Mouse (Mus musculus): ENCODE measurements at regions not wholly inside any gene's neighbourhood (a gene's known extent, or its start where the extent isn't known, plus 50 kb on each side); places are given as distances from the start of the nearest gene placed in this dataset.

DNA sequence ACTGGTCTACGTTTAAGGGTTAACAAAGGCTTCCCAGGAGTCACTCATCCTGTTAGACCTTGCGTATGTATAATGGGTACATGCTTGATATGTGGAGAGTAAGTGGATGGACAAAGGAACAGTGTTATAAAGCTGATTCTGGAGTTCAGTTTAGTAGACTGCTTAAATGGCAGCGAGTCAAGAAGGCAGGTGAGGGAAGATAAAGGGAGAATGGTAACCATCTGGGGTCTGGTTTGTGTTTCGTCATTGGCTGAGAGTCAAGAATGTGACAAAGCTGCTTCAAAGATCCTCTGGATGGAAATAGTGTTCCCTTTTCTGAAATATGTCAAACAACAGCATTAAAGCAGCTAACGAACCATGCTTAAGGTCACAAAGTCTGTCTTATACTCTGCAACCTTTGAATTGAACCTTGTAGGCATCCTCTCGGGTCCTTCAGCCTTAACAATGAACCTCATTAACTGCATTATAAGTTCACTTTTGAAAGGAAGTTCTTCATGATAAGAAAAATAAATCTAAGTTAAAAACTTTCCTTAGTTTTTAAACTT, 286.9 kb upstream of the 4930452B06Rik start:
- no peak for DNase-seq (ENCODE audit: low spot score in 2 of 2)

DNA sequence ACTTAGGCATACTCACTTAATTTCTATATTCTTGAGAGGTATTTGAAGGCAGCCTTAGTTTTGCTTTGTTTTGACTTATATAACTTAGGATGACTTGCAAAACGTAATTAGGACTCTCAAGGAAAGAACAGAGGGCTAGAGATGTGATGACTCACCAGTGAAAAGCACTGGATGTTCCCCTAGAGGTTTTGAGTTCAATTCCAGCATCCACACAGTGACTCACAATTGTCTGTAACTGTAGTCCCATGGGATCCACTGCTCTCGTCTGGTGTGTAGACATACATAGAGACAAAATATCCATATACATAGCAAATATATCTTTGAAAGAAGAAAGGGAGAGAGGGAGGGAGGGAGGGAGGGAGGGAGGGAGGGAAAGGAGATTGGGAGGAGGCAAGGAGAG, 282.7 kb upstream of the 4930452B06Rik start:
- no peak for DNase-seq (ENCODE audit: low spot score in 2 of 2)

DNA sequence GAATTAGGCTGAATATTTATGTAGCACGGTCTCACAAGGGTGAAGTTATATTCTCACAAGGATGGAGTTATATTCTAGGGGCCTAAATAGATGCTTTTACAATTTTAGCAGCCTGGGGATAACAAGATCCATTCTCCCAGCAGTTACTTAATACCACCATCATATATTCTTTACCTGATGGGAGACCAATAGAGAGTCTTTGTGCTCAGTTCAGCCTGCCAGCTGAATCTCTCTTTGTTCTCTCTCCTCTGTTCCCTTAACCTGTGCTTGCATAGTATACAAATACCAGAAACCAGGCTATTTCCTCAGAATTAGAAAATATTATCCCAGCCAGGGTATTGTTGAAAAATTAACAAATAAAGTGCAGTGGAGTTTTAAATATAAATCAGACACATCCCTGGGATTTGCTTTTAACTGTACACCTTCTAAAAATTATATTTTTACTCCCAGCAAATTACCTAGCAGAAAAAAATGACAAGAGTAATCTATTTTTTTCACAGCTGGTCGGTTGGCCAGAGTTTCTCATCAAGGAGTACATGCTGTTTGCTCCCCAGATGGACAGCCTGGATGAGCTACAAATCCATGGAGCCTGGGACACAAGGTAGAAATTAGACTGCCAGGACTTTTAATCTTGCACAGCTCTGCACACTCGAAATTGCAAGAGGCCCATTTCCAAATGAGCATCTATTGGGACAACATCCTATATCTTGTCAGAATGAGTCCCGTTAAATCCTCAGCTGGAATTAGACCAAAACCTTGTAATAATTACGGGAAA, 281.0 kb upstream of the 4930452B06Rik start:
- DNase-seq (ENCODE audit: low spot score in 2 of 2), result no peak

DNA sequence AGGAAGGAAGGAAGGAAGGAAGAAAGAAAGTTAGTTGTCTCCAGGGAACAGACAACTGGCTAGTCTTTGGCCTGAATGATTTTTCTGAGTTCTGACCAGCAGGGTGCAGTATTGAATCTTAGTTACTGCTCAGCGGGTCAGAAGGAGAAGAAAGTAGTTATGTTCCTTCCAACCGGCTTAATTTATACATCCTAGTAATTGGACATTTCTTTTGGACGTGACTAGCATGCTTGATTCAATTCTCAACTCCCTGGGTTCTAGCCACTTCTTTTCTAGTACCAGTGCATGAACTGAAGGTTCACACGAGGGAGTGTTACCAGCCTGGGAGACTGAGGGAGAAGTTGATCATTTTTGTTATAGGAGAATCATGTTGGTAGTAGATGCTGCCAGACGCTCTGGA, 269.1 kb upstream of the 4930452B06Rik start:
- no peak for DNase-seq (ENCODE audit: low spot score in 2 of 2)

Measured in gastrocnemius, adult 8-10 months (tissue).